Mouse (Mus musculus) testis, postnatal 14 days (tissue): ENCODE data around the gene Ifit2.
"Not testable (repeated sequence)": the region's sequence is repeated elsewhere in the genome, so short reads cannot be mapped to it uniquely, and the experiment has no call there.

Experiments
- DNase-seq: peaks from one replicate; pipeline ENCODE4 v3.0.0; 2021; ENCODE audit warnings: low spot score

The Ifit2 gene

GRCm38 (mm10) chr19:34547976-34548375 lies 2.5 kb upstream of the Ifit2 start:
- DNase-seq = peak; percentile 24

- no peak for DNase-seq
These were observed 325 bp upstream of the Ifit2 start for GRCm38 (mm10) chr19:34550205-34550533.

- DNase-seq = no peak
These were observed 1.5 kb downstream of the Ifit2 start for GRCm38 (mm10) chr19:34551981-34552380.

- no peak for DNase-seq
These were observed 2.5 kb downstream of the Ifit2 start for GRCm38 (mm10) chr19:34553021-34553420.

- no peak for DNase-seq
These were observed 3.0 kb downstream of the Ifit2 start for GRCm38 (mm10) chr19:34553522-34553921.

- no peak for DNase-seq
These were observed 3.6 kb downstream of the Ifit2 start for GRCm38 (mm10) chr19:34554061-34554460.

- DNase-seq = no peak
These were observed 6.1 kb downstream of the Ifit2 start for GRCm38 (mm10) chr19:34556621-34557020.

GRCm38 (mm10) chr19:34562556-34562955 lies 12.1 kb downstream of the Ifit2 start:
- DNase-seq = no peak

GRCm38 (mm10) chr19:34566178-34566784 lies 15.8 kb downstream of the Ifit2 start:
- DNase-seq = no peak

- DNase-seq = no peak
These were observed 18.7 kb downstream of the Ifit2 start for GRCm38 (mm10) chr19:34568988-34569895.

GRCm38 (mm10) chr19:34569896-34570476 lies 19.5 kb downstream of the Ifit2 start:
- no peak for DNase-seq

- DNase-seq = no peak
These were observed 20.6 kb downstream of the Ifit2 start for GRCm38 (mm10) chr19:34571080-34571479.

GRCm38 (mm10) chr19:34573650-34574049 lies 23.2 kb downstream of the Ifit2 start:
- no peak for DNase-seq

GRCm38 (mm10) chr19:34577121-34577520 lies 26.6 kb downstream of the Ifit2 start:
- no peak for DNase-seq

GRCm38 (mm10) chr19:34582696-34583095 lies 32.2 kb downstream of the Ifit2 start:
- not testable (repeated sequence) for DNase-seq

- not testable (repeated sequence) for DNase-seq
These were observed 32.8 kb downstream of the Ifit2 start, which contains the start of gene Ifit3 for GRCm38 (mm10) chr19:34583126-34583766. Gene Ifit3 (plus strand): TSS chr19:34583531.

GRCm38 (mm10) chr19:34585740-34586458 lies 35.4 kb downstream of the Ifit2 start:
- not testable (repeated sequence) for DNase-seq

- not testable (repeated sequence) for DNase-seq
These were observed 37.6 kb downstream of the Ifit2 start for GRCm38 (mm10) chr19:34587898-34588692.

GRCm38 (mm10) chr19:34588959-34589358 lies 38.5 kb downstream of the Ifit2 start:
- DNase-seq = no peak

- DNase-seq = no peak
These were observed 43.0 kb downstream of the Ifit2 start for GRCm38 (mm10) chr19:34593456-34593855.

GRCm38 (mm10) chr19:34594523-34594922 lies 44.0 kb downstream of the Ifit2 start:
- DNase-seq = not testable (repeated sequence)
